Mouse (Mus musculus) heart, embryonic 14.5 days (tissue): ENCODE measurements at regions not wholly inside any gene's neighbourhood (a gene's known extent, or its start where the extent isn't known, plus 50 kb on each side); places are given as distances from the start of the nearest gene placed in this dataset.

ENCODE experiments used
- ATAC-seq: fragments of 200-750 bp; cut with Nextera tagmentation; 2 replicates; pipeline ENCODE4 v1.8.0; 2017; ENCODE audit warnings: low read depth, moderate TSS enrichment; ENCODE audit not compliant: insufficient number of reproducible peaks, insufficient read depth, low FRiP score
- H3K27ac ChIP-seq, 2 experiments: fragments of 200-500 bp in 1 of 2; fragments of 300-500 bp in 1 of 2; sonication (generic) in 1 of 2; replicated peaks in 1 of 2; 2 replicates each; pipeline ENCODE4 v1.5.1; 2012 to 2014; ENCODE audit warnings: low read depth in 2 of 2, low read length in 2 of 2, control low read depth in 1 of 2, mild to moderate bottlenecking in 1 of 2, mixed read lengths in 1 of 2; ENCODE audit not compliant: control insufficient read depth in 1 of 2, insufficient read depth in 1 of 2
- H3K27me3 ChIP-seq: fragments of 300-500 bp; sonication (generic); 2 replicates; pipeline ENCODE4 v1.6.1; 2014; ENCODE audit warnings: mild to moderate bottlenecking, low read length, control low read depth; ENCODE audit not compliant: control insufficient read depth, insufficient read depth
- H3K36me3 ChIP-seq: fragments of 300-500 bp; sonication (generic); 2 replicates; pipeline ENCODE4 v1.6.1; 2014; ENCODE audit warnings: mild to moderate bottlenecking, control low read depth, low read length, mixed read lengths; ENCODE audit not compliant: control insufficient read depth, insufficient read depth
- H3K4me1 ChIP-seq, 2 experiments: fragments of 200-500 bp in 1 of 2; fragments of 300-500 bp in 1 of 2; sonication (generic) in 1 of 2; 2 replicates each; pipeline ENCODE4 v1.6.1; 2012 to 2014; ENCODE audit warnings: low read length in 2 of 2, control low read depth in 1 of 2, mixed read lengths in 1 of 2; ENCODE audit not compliant: control insufficient read depth in 2 of 2, insufficient read depth in 2 of 2
- H3K4me2 ChIP-seq: fragments of 300-500 bp; sonication (generic); 2 replicates; pipeline ENCODE4 v1.6.1; 2014; ENCODE audit warnings: mild to moderate bottlenecking, low read length
- H3K4me3 ChIP-seq, 2 experiments: fragments of 200-500 bp in 1 of 2; fragments of 300-500 bp in 1 of 2; sonication (generic) in 1 of 2; 2 replicates each; pipeline ENCODE4 v1.5.1; 2012 to 2014; ENCODE audit warnings: low read length in 2 of 2, mild to moderate bottlenecking in 2 of 2, control low read depth in 1 of 2, low read depth in 1 of 2, moderate library complexity in 1 of 2; ENCODE audit not compliant: control insufficient read depth in 1 of 2, insufficient read depth in 1 of 2
- H3K9ac ChIP-seq: fragments of 300-500 bp; sonication (generic); 2 replicates; pipeline ENCODE4 v1.6.1; 2014; ENCODE audit warnings: mild to moderate bottlenecking, low read length
- H3K9me3 ChIP-seq: fragments of 300-500 bp; sonication (generic); 2 replicates; pipeline ENCODE4 v1.6.1; 2016; ENCODE audit warnings: low read length, control low read depth; ENCODE audit not compliant: control insufficient read depth
- WGBS: fragments of 180-500 bp; shearing (Covaris S2); extraction: QIAGEN DNeasy Blood & Tissue Kit; methylation state at CpG from one replicate; pipeline ENCODE4 v1.1.7; 2014; 5-methylcytosine and 5-hydroxymethylcytosine counted together

DNA sequence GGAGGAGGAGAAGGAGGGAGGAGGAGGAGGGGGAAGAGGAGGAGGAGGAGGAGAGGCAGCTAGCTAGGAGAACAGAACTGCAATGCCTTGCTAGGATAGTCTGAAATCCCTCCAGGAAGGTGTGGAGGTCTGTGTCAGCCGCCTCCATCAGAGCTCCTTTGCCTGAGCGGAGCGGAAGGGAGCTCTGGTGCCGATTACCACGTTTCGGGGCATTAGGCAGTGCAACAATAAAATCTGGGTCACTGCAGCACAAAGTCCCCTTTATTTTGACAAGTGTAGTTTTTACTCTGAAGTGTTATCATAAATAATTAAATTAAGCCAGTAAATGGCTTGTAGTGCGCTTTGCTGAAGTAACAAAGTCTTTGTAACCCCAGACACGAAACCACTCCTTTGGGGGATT, 104.0 kb downstream of the Ephb3 start:
- 0 out of 2 replicates have a peak, but pooled peaks cover 9% of the 10 kb centered on the region for H3K27me3 ChIP-seq
- H3K9ac ChIP-seq, result no peak overlapping the region
- WGBS, result 79% methylated on average over 8 of the region's 8 CpGs
- H3K4me3 ChIP-seq, result no peak overlapping the region
- H3K27ac ChIP-seq, result no peak overlapping the region
- no peaks in the 10 kb centered on the region for H3K36me3 ChIP-seq
- H3K9me3 ChIP-seq, result peaks cover 8% of the 10 kb centered on the region
- H3K4me2 ChIP-seq, result no peak overlapping the region
- peaks cover 11 to 12% of the 10 kb centered on the region in 2 experiments for H3K4me1 ChIP-seq
- no peak for ATAC-seq

DNA sequence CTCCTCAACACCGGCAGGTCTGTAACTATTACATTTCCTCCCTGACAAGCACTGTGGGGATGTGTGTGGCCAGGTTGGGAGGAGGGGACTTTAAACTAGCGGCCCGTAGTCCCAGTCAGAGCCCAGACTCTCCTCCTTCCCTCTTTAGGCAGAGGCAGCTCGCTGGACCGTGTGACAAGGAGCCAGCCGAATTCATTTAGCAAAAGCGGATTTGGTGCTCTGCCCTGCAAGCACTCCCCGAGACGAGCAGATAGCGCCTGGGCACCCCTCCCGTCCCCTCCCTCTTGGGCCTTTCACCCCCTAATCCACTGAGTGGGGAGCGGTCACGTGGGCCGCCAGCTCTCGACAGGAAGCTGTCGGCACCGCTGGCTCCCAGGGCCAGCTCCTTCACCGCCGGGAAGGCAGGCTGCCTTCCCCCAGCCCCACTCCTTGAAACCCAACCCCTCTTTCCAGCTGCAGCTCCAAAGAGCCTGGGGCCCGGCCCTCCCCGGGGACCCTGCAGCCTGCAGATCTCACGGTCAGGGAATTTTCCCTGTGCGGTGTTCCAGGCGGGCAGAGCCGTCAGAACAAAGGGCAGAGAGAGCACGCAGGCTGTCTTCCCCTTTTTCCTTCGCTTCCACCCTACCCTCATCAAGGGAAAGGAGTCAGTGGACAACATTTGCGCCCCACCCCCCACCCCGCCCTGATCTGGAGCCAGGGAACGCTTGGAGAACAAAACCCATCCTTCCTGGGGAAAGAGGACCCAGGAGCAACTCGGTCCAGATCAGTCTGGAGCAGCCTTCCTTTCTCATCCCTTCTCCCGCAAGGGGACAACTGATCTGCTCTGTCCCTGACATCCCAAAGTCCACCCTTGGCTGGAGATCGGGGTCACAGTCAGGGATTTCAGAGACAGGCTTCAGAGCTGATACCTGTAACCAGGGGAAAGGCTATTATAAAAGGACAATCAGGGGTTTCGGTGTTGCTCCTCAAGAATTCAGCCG, 106.4 kb downstream of the Ephb3 start:
- ATAC-seq, result peak; percentile 75

DNA sequence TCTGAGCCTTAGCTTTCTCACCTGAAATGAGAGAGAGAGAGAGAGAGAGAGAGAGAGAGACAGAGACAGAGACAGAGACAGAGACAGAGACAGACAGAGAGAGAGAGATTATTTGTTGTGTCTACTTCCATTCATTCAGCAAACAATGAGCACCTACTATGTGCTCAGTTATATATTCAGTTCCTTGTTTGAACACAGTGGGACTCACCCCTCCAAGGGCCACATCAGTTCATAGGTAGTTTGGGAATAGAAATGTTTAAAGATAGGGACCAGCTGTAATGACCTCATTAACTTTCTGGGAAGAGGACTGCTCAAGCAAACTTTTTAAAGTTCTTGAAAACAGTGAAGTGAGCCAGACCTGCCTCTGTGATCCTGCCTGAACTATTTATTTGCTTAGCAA, 107.2 kb downstream of the Ephb3 start:
- Histone ChIP-seq H3K36me3 (no peaks in the 10 kb centered on the region), H3K27me3 (0 out of 2 replicates have a peak, but pooled peaks cover 9% of the 10 kb centered on the region), H3K4me1 (peaks cover 21 to 23% of the 10 kb centered on the region in 2 experiments), H3K27ac (no peak overlapping the region), H3K9ac (no peak overlapping the region), H3K4me2 (no peak overlapping the region), H3K9me3 (no peaks in the 10 kb centered on the region), H3K4me3 (no peak overlapping the region)
- ATAC-seq, result no peak

More for the DNA sequence above, 106.4 kb downstream of the Ephb3 start:
- Histone ChIP-seq H3K4me1 (peaks cover 18 to 19% of the 10 kb centered on the region in 2 experiments), H3K36me3 (no peaks in the 10 kb centered on the region), H3K9ac (peak overlapping the region; percentile 83), H3K4me3 (peak overlapping the region; percentile 45 to 46), H3K4me2 (peak overlapping the region; percentile 93), H3K27ac (peak overlapping the region; percentile 61 to 77), H3K9me3 (no peaks in the 10 kb centered on the region), H3K27me3 (0 out of 2 replicates have a peak, but pooled peaks cover 9% of the 10 kb centered on the region)
- 3% methylated on average over 35 of the region's 35 CpGs for WGBS

DNA sequence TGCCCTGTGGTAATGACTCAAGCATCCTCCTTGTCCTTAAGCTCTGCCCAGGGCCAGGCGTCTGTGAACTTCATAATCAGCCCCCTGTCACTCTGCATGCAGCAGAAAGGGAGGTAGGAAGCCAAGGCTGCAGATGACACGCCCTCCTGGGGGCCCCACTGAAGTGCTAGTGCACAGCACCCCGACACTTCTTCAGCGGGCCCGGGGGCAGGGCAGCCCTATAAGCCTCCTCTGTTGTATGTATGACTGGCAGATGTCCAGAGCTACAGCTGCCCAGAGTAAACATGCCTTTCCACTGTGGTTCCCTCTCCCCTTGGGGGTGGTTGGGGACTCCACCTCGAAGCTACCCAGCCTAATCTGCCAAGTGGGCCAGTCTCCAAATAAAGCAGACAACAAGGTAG, 107.2 kb upstream of the Vps8 start:
- 0 out of 4 replicates have a peak overlapping the region, but pooled peaks of 1 of the 2 experiments have one; percentile 7 for H3K27ac ChIP-seq
- no peaks in the 10 kb centered on the region for H3K36me3 ChIP-seq
- H3K27me3 ChIP-seq, result no peaks in the 10 kb centered on the region
- H3K4me1 ChIP-seq, result peaks cover 45 to 52% of the 10 kb centered on the region in 2 experiments
- no peak overlapping the region; the same call in 1 of the 2 replicates for H3K9ac ChIP-seq
- ATAC-seq, result no peak
- H3K4me2 ChIP-seq, result peak overlapping the region; percentile 4; the same call in 1 of the 2 replicates
- H3K4me3 ChIP-seq, result no peak overlapping the region
- 9% methylated on average over 6 of the region's 6 CpGs for WGBS
- H3K9me3 ChIP-seq, result no peaks in the 10 kb centered on the region

DNA sequence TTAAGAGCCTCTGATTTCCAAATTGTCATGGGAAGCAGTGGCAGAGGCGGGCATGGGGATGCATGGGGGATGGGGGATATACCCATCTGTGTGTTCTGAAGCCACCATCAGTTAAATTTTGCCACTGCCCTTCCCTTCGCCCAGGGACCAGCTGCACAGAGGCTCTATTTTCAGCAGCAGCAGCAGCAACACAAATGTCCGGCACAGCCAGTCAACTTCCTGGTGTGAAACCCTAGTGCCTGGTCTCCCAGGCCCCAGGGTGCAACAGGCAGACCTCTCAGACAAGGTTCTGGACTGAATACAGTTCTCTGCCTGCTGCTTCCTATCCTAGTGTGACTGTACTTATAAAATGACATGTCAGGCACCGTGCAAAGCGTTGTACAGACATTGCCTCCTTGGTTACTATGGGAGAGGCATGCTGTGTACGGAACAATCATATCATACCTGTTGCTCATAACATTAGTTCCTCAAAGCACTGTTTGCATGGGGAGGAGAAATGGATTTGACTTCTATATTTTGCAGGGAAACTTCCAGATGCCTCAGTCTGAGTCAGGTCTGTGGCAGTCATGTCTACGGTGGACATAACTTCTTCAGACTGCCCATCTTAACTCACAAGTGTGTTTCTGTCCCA, 104.8 kb upstream of the Vps8 start:
- Histone ChIP-seq H3K9me3 (no peaks in the 10 kb centered on the region), H3K4me2 (no peak overlapping the region), H3K27me3 (no peaks in the 10 kb centered on the region), H3K27ac (peak overlapping the region; percentile 44 to 62), H3K4me1 (peaks cover 42 to 59% of the 10 kb centered on the region in 2 experiments), H3K36me3 (no peaks in the 10 kb centered on the region), H3K4me3 (no peak overlapping the region), H3K9ac (peak overlapping the region; percentile 13; the same call in 1 of the 2 replicates)
- WGBS, result 60% methylated on average over 7 of the region's 7 CpGs
- ATAC-seq, result no peak

DNA sequence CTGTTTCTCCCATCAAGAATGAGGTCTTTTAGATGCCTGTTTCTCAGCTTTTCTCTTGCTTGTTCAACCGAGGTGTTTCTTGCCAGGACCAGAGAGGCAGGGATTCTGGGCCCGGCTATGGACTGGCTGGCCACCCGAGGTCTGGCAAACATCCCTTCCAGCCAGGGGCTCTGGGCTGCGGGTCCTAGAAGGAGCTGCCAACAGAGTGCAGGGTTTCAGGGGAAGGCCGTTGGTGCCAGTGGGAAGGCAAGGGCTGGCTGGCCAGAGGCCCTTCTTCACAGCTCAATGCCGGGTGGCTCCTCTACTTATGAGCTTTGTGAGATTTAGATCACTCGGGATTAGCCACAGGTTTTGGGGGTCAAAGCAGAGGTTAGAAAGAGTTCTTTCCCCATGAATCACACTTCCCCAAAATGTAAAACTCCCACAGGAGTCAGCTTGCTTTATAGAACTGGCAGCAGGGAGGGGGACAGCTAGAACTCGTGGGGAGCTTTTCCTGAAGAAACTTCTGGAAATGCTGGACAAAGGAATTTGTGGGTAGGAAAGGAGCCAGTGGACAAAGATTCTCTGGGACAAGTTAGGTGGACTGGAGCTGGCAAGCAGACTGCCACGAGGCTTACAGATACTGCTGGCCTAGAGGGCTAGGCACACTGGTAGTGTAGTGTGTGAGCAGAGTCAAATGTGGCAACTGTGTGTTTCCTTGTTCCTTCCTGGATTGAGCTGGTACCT, 104.1 kb upstream of the Vps8 start:
- H3K4me3 ChIP-seq, result no peak overlapping the region
- peak overlapping the region; percentile 13; the same call in 1 of the 2 replicates for H3K9ac ChIP-seq
- H3K4me2 ChIP-seq, result no peak overlapping the region
- no peaks in the 10 kb centered on the region for H3K27me3 ChIP-seq
- H3K9me3 ChIP-seq, result no peaks in the 10 kb centered on the region
- 43% methylated on average over 9 of the region's 9 CpGs for WGBS
- peak overlapping the region; percentile 49 to 62 for H3K27ac ChIP-seq
- ATAC-seq, result no peak
- peaks cover 42 to 59% of the 10 kb centered on the region in 2 experiments for H3K4me1 ChIP-seq
- no peaks in the 10 kb centered on the region for H3K36me3 ChIP-seq

DNA sequence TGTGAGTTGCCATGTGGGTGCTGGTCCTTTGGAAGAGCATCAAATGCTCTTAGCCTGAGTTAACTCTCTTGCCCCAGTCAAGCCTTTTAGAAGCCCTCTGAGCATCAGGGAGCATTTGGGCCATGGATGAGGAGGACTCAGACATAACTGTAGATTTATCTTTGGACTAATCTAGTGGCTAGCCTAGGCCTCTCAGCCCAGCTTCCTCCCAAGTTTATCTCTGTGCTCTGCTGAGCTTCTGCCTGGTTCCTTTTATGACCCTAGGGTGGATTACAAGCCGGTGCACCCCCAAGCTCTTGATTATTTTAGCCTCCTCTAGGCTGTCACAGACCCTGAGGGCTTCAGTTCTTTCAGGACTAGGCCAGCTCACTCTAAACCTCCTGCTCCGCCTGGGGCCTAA, 102.6 kb upstream of the Vps8 start:
- no peak for ATAC-seq
- H3K9ac ChIP-seq, result no peak overlapping the region
- 89% methylated on average over 2 of the region's 2 CpGs for WGBS
- H3K27me3 ChIP-seq, result no peaks in the 10 kb centered on the region
- no peak overlapping the region for H3K27ac ChIP-seq
- no peaks in the 10 kb centered on the region for H3K9me3 ChIP-seq
- H3K4me2 ChIP-seq, result no peak overlapping the region
- peaks cover 40 to 59% of the 10 kb centered on the region in 2 experiments for H3K4me1 ChIP-seq
- H3K36me3 ChIP-seq, result no peaks in the 10 kb centered on the region
- H3K4me3 ChIP-seq, result no peak overlapping the region
